Mouse (Mus musculus) frontal cortex, postnatal 36 days (tissue): ENCODE measurements at regions not wholly inside any gene's neighbourhood (a gene's known extent, or its start where the extent isn't known, plus 50 kb on each side); places are given as distances from the start of the nearest gene placed in this dataset.

Source experiments
- DNase-seq, 2 experiments: peaks; one replicate each; pipeline ENCODE4 v3.0.0; 2022; ENCODE audit warnings: low spot score in 2 of 2

- no peak for DNase-seq
Observed at GRCm38 (mm10) chr8:6227901-6228300, 1122.8 kb upstream of the Slc10a2 start.

GRCm38 (mm10) chr8:6225194-6225593 is 1120.0 kb upstream of the Slc10a2 start:
- DNase-seq, result no peak

GRCm38 (mm10) chr8:6207617-6208349 is 1102.6 kb upstream of the Slc10a2 start:
- no peak for DNase-seq

GRCm38 (mm10) chr8:6204051-6204745 is 1099.0 kb upstream of the Slc10a2 start:
- no peak for DNase-seq

GRCm38 (mm10) chr8:6191431-6191830 is 1086.3 kb upstream of the Slc10a2 start:
- no peak for DNase-seq

GRCm38 (mm10) chr8:6188422-6188821 is 1083.3 kb upstream of the Slc10a2 start:
- no peak for DNase-seq

- no peak for DNase-seq
Observed at GRCm38 (mm10) chr8:6186561-6186960, 1081.4 kb upstream of the Slc10a2 start.

- DNase-seq, result peak in 1 of 2 experiments; percentile 6
Observed at GRCm38 (mm10) chr8:6179602-6180001, 1074.5 kb upstream of the Slc10a2 start.

GRCm38 (mm10) chr8:6166433-6166832 is 1061.3 kb upstream of the Slc10a2 start:
- no peak for DNase-seq

GRCm38 (mm10) chr8:6165230-6165629 is 1060.1 kb upstream of the Slc10a2 start:
- DNase-seq, result no peak

GRCm38 (mm10) chr8:6164758-6165157 is 1059.6 kb upstream of the Slc10a2 start:
- no peak for DNase-seq

GRCm38 (mm10) chr8:6144588-6144987 is 1039.4 kb upstream of the Slc10a2 start:
- no peak for DNase-seq

- no peak for DNase-seq
Observed at GRCm38 (mm10) chr8:6140090-6140489, 1034.9 kb upstream of the Slc10a2 start.

- DNase-seq, result no peak
Observed at GRCm38 (mm10) chr8:6139171-6139570, 1034.0 kb upstream of the Slc10a2 start.

GRCm38 (mm10) chr8:6132243-6132751 is 1027.1 kb upstream of the Slc10a2 start:
- DNase-seq, result peak; percentile 3 to 13

GRCm38 (mm10) chr8:6125265-6125664 is 1020.1 kb upstream of the Slc10a2 start:
- DNase-seq, result no peak

- DNase-seq, result no peak
Observed at GRCm38 (mm10) chr8:6119506-6119905, 1014.4 kb upstream of the Slc10a2 start.

- peak in 1 of 2 experiments; percentile 36 for DNase-seq
Observed at GRCm38 (mm10) chr8:6111351-6111750, 1006.2 kb upstream of the Slc10a2 start.

GRCm38 (mm10) chr8:6090028-6090427 is 984.9 kb upstream of the Slc10a2 start:
- no peak for DNase-seq

GRCm38 (mm10) chr8:6043939-6044577 is 938.9 kb upstream of the Slc10a2 start:
- peak; percentile 45 to 65 for DNase-seq

GRCm38 (mm10) chr8:6012206-6012605 is 907.1 kb upstream of the Slc10a2 start:
- DNase-seq, result peak; percentile 40 to 71

- no peak for DNase-seq
Observed at GRCm38 (mm10) chr8:6011182-6011581, 906.0 kb upstream of the Slc10a2 start.
